ENCODE assay signal across 16 mouse cellular contexts in the genomic region with DNA sequence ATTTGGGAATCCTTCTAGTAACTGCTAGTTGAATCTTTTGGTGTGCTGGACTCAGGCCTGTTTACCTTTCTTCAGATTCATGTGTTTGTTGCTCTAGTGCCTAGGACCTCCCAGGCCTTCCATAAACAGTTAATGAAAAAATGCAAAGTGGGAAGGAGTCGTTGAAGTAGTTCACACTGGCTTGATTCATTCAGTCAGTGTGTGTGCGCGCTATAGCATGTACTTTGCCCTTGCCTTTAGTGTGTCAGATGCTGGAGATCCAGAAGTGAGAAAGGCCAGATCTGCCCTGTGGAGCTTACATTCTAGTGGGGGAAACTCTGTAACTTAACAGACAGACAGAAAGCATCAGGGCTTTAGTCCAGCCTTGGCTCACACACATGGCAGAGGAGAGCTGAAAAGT. TPM values are rescaled to one million over a fixed set of nuclear protein-coding genes. Genes with fewer than 3 reads are reported as not detected.
"Had no signal": no experiment of that assay in that cellular context is flagged by ENCODE, and none has a peak within 500 bp of the region (broad histone marks: within the 10 kb centered on the region; RNA-seq: fewer than 3 reads in every experiment).

No protein-coding gene starts in this region.

- H3K27ac ChIP-seq: kidney, postnatal 0 days; layer of hippocampus, adult 2 months; liver, embryonic 14.5 days; midbrain, embryonic 10.5 days had no signal

- H3K4me3 ChIP-seq: layer of hippocampus, adult 2 months; midbrain, embryonic 10.5 days; myocyte had no signal

- H3K9ac ChIP-seq: liver, embryonic 14.5 days had no signal

- H3K9me3 ChIP-seq: midbrain, embryonic 10.5 days had no signal

RNA-seq across cellular contexts. Expression of a gene that starts 24.9 kb away (rescaled TPM):
- total RNA-seq: megakaryocyte, adult 5-6 weeks had no signal
- polyA plus RNA-seq: kidney, postnatal 0 days; lung, embryonic 16.5 days; midbrain, embryonic 14.5 days; neural tube, embryonic 11.5 days; stomach, embryonic 14.5 days; thymus, postnatal 0 days had no signal

RNA-seq across cellular contexts. Expression of a gene that starts 28.5 kb away (rescaled TPM):
- total RNA-seq: layer of hippocampus, adult 2 months; layer of hippocampus, postnatal 14 days; left cerebral cortex, adult 18-20 months; left cerebral cortex, postnatal 10 days; left cerebral cortex, postnatal 4 days; megakaryocyte, adult 5-6 weeks; neutrophil, adult 5-6 weeks had no signal
- polyA plus RNA-seq: kidney, postnatal 0 days; neural tube, embryonic 11.5 days; thymus, postnatal 0 days had no signal
